ENCODE assay signal across 20 mouse cellular contexts in genomic region chr15:10358039-10358948, GRCm38 (mm10). TPM values are rescaled to one million over a fixed set of nuclear protein-coding genes. Genes with fewer than 3 reads are reported as not detected.
DNase-seq lines count a peak whose midpoint lies in the region; ATAC-seq and TF ChIP-seq lines count a peak whose summit lies in the region.
"Had no signal": no experiment of that assay in that cellular context is flagged by ENCODE, and none has a peak within 500 bp of the region (broad histone marks: within the 10 kb centered on the region; RNA-seq: fewer than 3 reads in every experiment).

TSS of gene Agxt2 (plus strand) at chr15:10358532.

- H3K36me3 ChIP-seq in kidney, embryonic 16.5 days (ENCODE audit: insufficient read depth, low read length) = no peaks in the 10 kb centered on the region
- H3K36me3 ChIP-seq in liver, adult 2 months (ENCODE audit: control insufficient read depth, insufficient read depth, low read length) = no peaks in the 10 kb centered on the region
- H3K36me3 ChIP-seq in stomach, embryonic 15.5 days = no peaks in the 10 kb centered on the region
- H3K36me3 ChIP-seq: hindbrain, embryonic 15.5 days; limb, embryonic 15.5 days had no signal

- H3K4me1 ChIP-seq in kidney, embryonic 16.5 days (ENCODE audit: insufficient read depth, low read length) = no peaks in the 10 kb centered on the region
- H3K4me1 ChIP-seq in liver, adult 2 months (ENCODE audit: control insufficient read depth, insufficient read depth, low read length) = peaks cover 6% of the 10 kb centered on the region
- H3K4me1 ChIP-seq in stomach, embryonic 15.5 days = no peaks in the 10 kb centered on the region
- H3K4me1 ChIP-seq: forebrain, embryonic 13.5 days; hindbrain, embryonic 15.5 days; limb, embryonic 15.5 days had no signal

- H3K9ac ChIP-seq in kidney, embryonic 16.5 days (replicated peaks; ENCODE audit: low read length) = no peak within 1 kb of the TSS
- peak within 1 kb of the TSS; percentile 84 for H3K9ac ChIP-seq in liver, adult 2 months (ENCODE audit: low read depth, low read length)
- H3K9ac ChIP-seq in stomach, embryonic 15.5 days = no peak within 1 kb of the TSS
- H3K9ac ChIP-seq: forebrain, embryonic 13.5 days; hindbrain, embryonic 15.5 days; limb, embryonic 15.5 days had no signal

- no peak for TF ChIP-seq CTCF in liver, adult 2 months (IDR thresholded peaks at IDR 0.05; ENCODE audit: low read depth, low read length)

- H3K9me3 ChIP-seq in kidney, embryonic 16.5 days (ENCODE audit: low read length) = no peaks in the 10 kb centered on the region
- no peaks in the 10 kb centered on the region for H3K9me3 ChIP-seq in stomach, embryonic 15.5 days
- H3K9me3 ChIP-seq: forebrain, embryonic 13.5 days; hindbrain, embryonic 15.5 days; limb, embryonic 15.5 days had no signal

- H3K4me2 ChIP-seq in kidney, embryonic 16.5 days (replicated peaks; ENCODE audit: low read depth, low read length) = no peak within 1 kb of the TSS
- no peak within 1 kb of the TSS for H3K4me2 ChIP-seq in stomach, embryonic 15.5 days
- H3K4me2 ChIP-seq: forebrain, embryonic 13.5 days; hindbrain, embryonic 15.5 days; limb, embryonic 15.5 days had no signal

- ATAC-seq in kidney, embryonic 16.5 days (ENCODE audit: low FRiP score, low TSS enrichment) = peak; percentile 73; the same call in 1 of the 2 replicates
- ATAC-seq in stomach, embryonic 15.5 days (ENCODE audit: insufficient read depth, low FRiP score, low read depth) = peak; percentile 50; the same call in 1 of the 2 replicates
- ATAC-seq: forebrain, embryonic 13.5 days had no signal

- peak within 1 kb of the TSS; percentile 35 for H3K27ac ChIP-seq in kidney, embryonic 16.5 days (ENCODE audit: low read length)
- H3K27ac ChIP-seq in liver, adult 2 months (replicated peaks; ENCODE audit: insufficient read depth, low read depth, low read length) = peak within 1 kb of the TSS; percentile 99
- H3K27ac ChIP-seq in stomach, embryonic 15.5 days = no peak within 1 kb of the TSS
- H3K27ac ChIP-seq: forebrain, embryonic 13.5 days; hindbrain, embryonic 15.5 days; limb, embryonic 15.5 days; macrophage had no signal

- no peak for TF ChIP-seq POLR2A in liver, adult 2 months (IDR thresholded peaks at IDR 0.05; ENCODE audit: extremely low read depth, insufficient read depth, low read length)

- H3K79me2 ChIP-seq in liver, adult 2 months (ENCODE audit: control insufficient read depth, insufficient read depth, low read length) = peaks cover 6% of the 10 kb centered on the region

- H3K27me3 ChIP-seq in kidney, embryonic 16.5 days (ENCODE audit: insufficient read depth, low read length) = no peaks in the 10 kb centered on the region
- H3K27me3 ChIP-seq in liver, adult 2 months (ENCODE audit: control insufficient read depth, insufficient read depth, low read length) = no peaks in the 10 kb centered on the region
- H3K27me3 ChIP-seq in stomach, embryonic 15.5 days (replicated peaks) = no peaks in the 10 kb centered on the region
- H3K27me3 ChIP-seq: forebrain, embryonic 13.5 days; hindbrain, embryonic 15.5 days; limb, embryonic 15.5 days had no signal

- DNase-seq in kidney, adult 18-20 months = peak; percentile 55
- peak; percentile 90 for DNase-seq in liver, adult 2 months (ENCODE audit: extremely low read depth, low read depth, low spot score)
- DNase-seq in gastrocnemius, postnatal 25 days = no peak
- no peak for DNase-seq in adrenal gland, postnatal 4 days (ENCODE audit: low spot score in 2 of 2)
- DNase-seq in frontal cortex, adult 2 months (ENCODE audit: extremely low spot score in 1 of 2, low spot score in 1 of 2) = no peak
- DNase-seq: adrenal gland, postnatal 25 days; cerebellum, adult 9-11 months; embryo, embryonic 11 days; heart, adult 18-20 months; midbrain, embryonic 14.5 days; right cerebral cortex, postnatal 25 days had no signal

- 82% methylated on average over 9 of the region's 9 CpGs for WGBS in kidney, embryonic 16.5 days
- 20% methylated on average over 9 of the region's 9 CpGs for WGBS in liver, adult 2 months
- 63% methylated on average over 9 of the region's 9 CpGs for WGBS in stomach, embryonic 15.5 days

- no peak within 1 kb of the TSS for H3K4me3 ChIP-seq in kidney, embryonic 16.5 days (ENCODE audit: low read length)
- H3K4me3 ChIP-seq in liver, adult 2 months (ENCODE audit: insufficient read depth, low read depth, low read length) = peak within 1 kb of the TSS; percentile 62
- H3K4me3 ChIP-seq in stomach, embryonic 15.5 days (replicated peaks) = no peak within 1 kb of the TSS
- H3K4me3 ChIP-seq: forebrain, embryonic 13.5 days; hindbrain, embryonic 15.5 days; limb, embryonic 15.5 days had no signal

RNA-seq across cellular contexts. Expression of gene Agxt2, which starts in this region (rescaled TPM):
- 3.4 and 4.9 TPM in 2 replicates for polyA plus RNA-seq in kidney, embryonic 16.5 days (2015; fragmentation: Nextera tagmentation; extraction: Ambion mirVana)
- total RNA-seq in liver, adult 2 months (2014; rRNA removed) = 123 and 136 TPM in 2 replicates
- polyA plus RNA-seq in liver, adult 2 months (2012; rRNA removed) = 58.0 and 66.4 TPM in 2 replicates
- 0.28 and 0.80 TPM in 2 replicates for polyA plus RNA-seq in stomach, embryonic 15.5 days (2015; fragmentation: Nextera tagmentation; extraction: Ambion mirVana)
- total RNA-seq in gastrocnemius, postnatal 25 days (2021) = not detected
- total RNA-seq in adrenal gland, postnatal 4 days (2021) = 10 to 100 TPM in 1 of 2 experiments, 1 to 10 TPM in 1; 8.5 to 10.6 TPM
- not detected in 2 replicates for polyA plus RNA-seq in frontal cortex, adult 2 months (2012; rRNA removed)
- total RNA-seq: gastrocnemius, adult 18-20 months; left cerebral cortex, postnatal 10 days had no signal
- polyA plus RNA-seq: forebrain, embryonic 13.5 days; heart, embryonic 16.5 days; hindbrain, embryonic 15.5 days; limb, embryonic 15.5 days; macrophage; midbrain, embryonic 14.5 days had no signal

Comparison
In these comparisons a context has a peak if more than half of its experiments do, and no peak if none do; other contexts are left out.
1. RNA of gene Agxt2 (total RNA-seq): 123 to 136 TPM in liver, adult 2 months; 8.5 to 10.6 TPM in adrenal gland, postnatal 4 days and not detected in gastrocnemius, postnatal 25 days; every median in the first group is over 10 times any median in the second.
2. Peak in ATAC-seq in stomach, embryonic 15.5 days; RNA of the gene not detected or under 1 TPM.
3. DNase-seq: peak in kidney, adult 18-20 months (single experiment) and liver, adult 2 months (single experiment); none in gastrocnemius, postnatal 25 days (single experiment), adrenal gland, postnatal 4 days (0 of 2) and frontal cortex, adult 2 months (0 of 2).